Mouse (Mus musculus): ENCODE results near the gene Clic1. TPM values are rescaled to one million over a fixed set of nuclear protein-coding genes. Genes with fewer than 3 reads are reported as not detected.
"Not testable (repeated sequence)": the region's sequence is repeated elsewhere in the genome, so short reads cannot be mapped to it uniquely, and the experiment has no call there.

The Clic1 gene
- polyA plus RNA-seq, 1 experiment: 321 TPM

- TF ChIP-seq CTCF (IDR thresholded peaks at IDR 0.05; ENCODE audit: borderline replicate concordance, control insufficient read depth, extremely low read depth, insufficient read depth, low read length, poor library complexity) (no peak), POLR2A (IDR thresholded peaks at IDR 0.05; ENCODE audit: control insufficient read depth, extremely low read depth, insufficient read depth, low read length, poor library complexity) (no peak)
- no peak for DNase-seq
- 97% methylated on average over 17 of the region's 17 CpGs for WGBS
- Histone ChIP-seq H3K36me3 (ENCODE audit: control insufficient read depth, insufficient read depth, low read length) (peaks cover 14% of the 10 kb centered on the region), H3K4me3 (ENCODE audit: control insufficient read depth, insufficient read depth, low read length) (no peak overlapping the region), H3K27me3 (ENCODE audit: control insufficient read depth, insufficient read depth, low read length) (no peaks in the 10 kb centered on the region), H3K27ac (ENCODE audit: control insufficient read depth, insufficient read depth, low read length) (no peak overlapping the region), H3K4me1 (replicated peaks; ENCODE audit: control insufficient read depth, insufficient read depth, low read length) (peaks cover 21% of the 10 kb centered on the region)
These were observed 45.6 kb upstream of the Clic1 start for GRCm38 (mm10) chr17:35004075-35004717.

GRCm38 (mm10) chr17:35005158-35005557 lies 44.6 kb upstream of the Clic1 start:
- Histone ChIP-seq H3K36me3 (ENCODE audit: control insufficient read depth, insufficient read depth, low read length) (peaks cover 14% of the 10 kb centered on the region), H3K27ac (ENCODE audit: control insufficient read depth, insufficient read depth, low read length) (no peak overlapping the region), H3K4me3 (ENCODE audit: control insufficient read depth, insufficient read depth, low read length) (no peak overlapping the region), H3K4me1 (replicated peaks; ENCODE audit: control insufficient read depth, insufficient read depth, low read length) (peaks cover 14% of the 10 kb centered on the region), H3K27me3 (ENCODE audit: control insufficient read depth, insufficient read depth, low read length) (no peaks in the 10 kb centered on the region)
- DNase-seq: no peak
- TF ChIP-seq CTCF (IDR thresholded peaks at IDR 0.05; ENCODE audit: borderline replicate concordance, control insufficient read depth, extremely low read depth, insufficient read depth, low read length, poor library complexity) (no peak), POLR2A (IDR thresholded peaks at IDR 0.05; ENCODE audit: control insufficient read depth, extremely low read depth, insufficient read depth, low read length, poor library complexity) (no peak)
- WGBS: 97% methylated on average over 10 of the region's 10 CpGs

- Histone ChIP-seq H3K36me3 (ENCODE audit: control insufficient read depth, insufficient read depth, low read length) (peaks cover 21% of the 10 kb centered on the region), H3K4me1 (replicated peaks; ENCODE audit: control insufficient read depth, insufficient read depth, low read length) (peaks cover 14% of the 10 kb centered on the region)
- not testable (repeated sequence) for DNase-seq; H3K27ac ChIP-seq (ENCODE audit: control insufficient read depth, insufficient read depth, low read length); H3K27me3 ChIP-seq (ENCODE audit: control insufficient read depth, insufficient read depth, low read length); H3K4me3 ChIP-seq (ENCODE audit: control insufficient read depth, insufficient read depth, low read length)
- WGBS: 96% methylated on average over 4 of the region's 5 CpGs
These were observed 43.9 kb upstream of the Clic1 start for GRCm38 (mm10) chr17:35005902-35006301.

GRCm38 (mm10) chr17:35007387-35007991 lies 42.3 kb upstream of the Clic1 start:
- no peak for DNase-seq
- no peak overlapping the region for H3K4me3 ChIP-seq (ENCODE audit: control insufficient read depth, insufficient read depth, low read length)
- WGBS: 95% methylated on average over 7 of the region's 7 CpGs
- no peak overlapping the region for H3K27ac ChIP-seq (ENCODE audit: control insufficient read depth, insufficient read depth, low read length)
- TF ChIP-seq CTCF (IDR thresholded peaks at IDR 0.05; ENCODE audit: borderline replicate concordance, control insufficient read depth, extremely low read depth, insufficient read depth, low read length, poor library complexity): no peak
- no peak for TF ChIP-seq POLR2A (IDR thresholded peaks at IDR 0.05; ENCODE audit: control insufficient read depth, extremely low read depth, insufficient read depth, low read length, poor library complexity)
- peaks cover 4% of the 10 kb centered on the region for H3K4me1 ChIP-seq (replicated peaks; ENCODE audit: control insufficient read depth, insufficient read depth, low read length)
- no peaks in the 10 kb centered on the region for H3K27me3 ChIP-seq (ENCODE audit: control insufficient read depth, insufficient read depth, low read length)
- H3K36me3 ChIP-seq (ENCODE audit: control insufficient read depth, insufficient read depth, low read length): peaks cover 30% of the 10 kb centered on the region

GRCm38 (mm10) chr17:35009586-35009985 lies 40.2 kb upstream of the Clic1 start:
- 98% methylated on average over 7 of the region's 7 CpGs for WGBS
- no peak for DNase-seq
- H3K4me1 ChIP-seq (replicated peaks; ENCODE audit: control insufficient read depth, insufficient read depth, low read length): no peaks in the 10 kb centered on the region
- TF ChIP-seq POLR2A (IDR thresholded peaks at IDR 0.05; ENCODE audit: control insufficient read depth, extremely low read depth, insufficient read depth, low read length, poor library complexity): no peak
- no peak for TF ChIP-seq CTCF (IDR thresholded peaks at IDR 0.05; ENCODE audit: borderline replicate concordance, control insufficient read depth, extremely low read depth, insufficient read depth, low read length, poor library complexity)
- no peak overlapping the region for H3K27ac ChIP-seq (ENCODE audit: control insufficient read depth, insufficient read depth, low read length)
- no peak overlapping the region for H3K4me3 ChIP-seq (ENCODE audit: control insufficient read depth, insufficient read depth, low read length)
- peaks cover 39% of the 10 kb centered on the region for H3K36me3 ChIP-seq (ENCODE audit: control insufficient read depth, insufficient read depth, low read length)
- H3K27me3 ChIP-seq (ENCODE audit: control insufficient read depth, insufficient read depth, low read length): no peaks in the 10 kb centered on the region

GRCm38 (mm10) chr17:35011440-35011839 lies 38.3 kb upstream of the Clic1 start:
- Histone ChIP-seq H3K27me3 (ENCODE audit: control insufficient read depth, insufficient read depth, low read length) (no peaks in the 10 kb centered on the region), H3K4me1 (replicated peaks; ENCODE audit: control insufficient read depth, insufficient read depth, low read length) (peaks cover 4% of the 10 kb centered on the region), H3K36me3 (ENCODE audit: control insufficient read depth, insufficient read depth, low read length) (peaks cover 29% of the 10 kb centered on the region), H3K4me3 (ENCODE audit: control insufficient read depth, insufficient read depth, low read length) (no peak overlapping the region), H3K27ac (ENCODE audit: control insufficient read depth, insufficient read depth, low read length) (no peak overlapping the region)
- no peak for TF ChIP-seq CTCF (IDR thresholded peaks at IDR 0.05; ENCODE audit: borderline replicate concordance, control insufficient read depth, extremely low read depth, insufficient read depth, low read length, poor library complexity)
- TF ChIP-seq POLR2A (IDR thresholded peaks at IDR 0.05; ENCODE audit: control insufficient read depth, extremely low read depth, insufficient read depth, low read length, poor library complexity): no peak
- DNase-seq: no peak
- 92% methylated on average over 8 of the region's 8 CpGs for WGBS

GRCm38 (mm10) chr17:35012430-35012829 lies 37.3 kb upstream of the Clic1 start:
- WGBS: 93% methylated on average over 13 of the region's 13 CpGs
- H3K4me1 ChIP-seq (replicated peaks; ENCODE audit: control insufficient read depth, insufficient read depth, low read length): peaks cover 14% of the 10 kb centered on the region
- H3K36me3 ChIP-seq (ENCODE audit: control insufficient read depth, insufficient read depth, low read length): peaks cover 29% of the 10 kb centered on the region
- TF ChIP-seq POLR2A (IDR thresholded peaks at IDR 0.05; ENCODE audit: control insufficient read depth, extremely low read depth, insufficient read depth, low read length, poor library complexity) (no peak), CTCF (IDR thresholded peaks at IDR 0.05; ENCODE audit: borderline replicate concordance, control insufficient read depth, extremely low read depth, insufficient read depth, low read length, poor library complexity) (no peak)
- no peak for DNase-seq
- H3K4me3 ChIP-seq (ENCODE audit: control insufficient read depth, insufficient read depth, low read length): no peak overlapping the region
- no peaks in the 10 kb centered on the region for H3K27me3 ChIP-seq (ENCODE audit: control insufficient read depth, insufficient read depth, low read length)
- H3K27ac ChIP-seq (ENCODE audit: control insufficient read depth, insufficient read depth, low read length): no peak overlapping the region
